Mouse (Mus musculus) left cerebral cortex, adult 8-10 months (tissue): Measurements from ENCODE around the gene AC109138.7. TPM values are rescaled to one million over a fixed set of nuclear protein-coding genes. Genes with fewer than 3 reads are reported as not detected.
"Not testable (repeated sequence)": the region's sequence is repeated elsewhere in the genome, so short reads cannot be mapped to it uniquely, and the experiment has no call there.

ENCODE experiments used
- DNase-seq, 2 experiments: peaks; one replicate each; pipeline ENCODE4 v3.0.0; 2022; ENCODE audit warnings: low spot score in 2 of 2
- microRNA-seq, 2 experiments: library from miRNA; unstranded; fragments of <30 nt; microRNA quantifications; one replicate each; pipeline ENCODE4 v1.2.0; 2022
- total RNA-seq, 4 experiments: library from RNA; stranded (reverse); gene quantifications; 2 replicates each; pipeline ENCODE4 v1.2.4; 2022

AC109138.7 gene
- total RNA-seq, 4 experiments from 2014 or later: not detected

DNA sequence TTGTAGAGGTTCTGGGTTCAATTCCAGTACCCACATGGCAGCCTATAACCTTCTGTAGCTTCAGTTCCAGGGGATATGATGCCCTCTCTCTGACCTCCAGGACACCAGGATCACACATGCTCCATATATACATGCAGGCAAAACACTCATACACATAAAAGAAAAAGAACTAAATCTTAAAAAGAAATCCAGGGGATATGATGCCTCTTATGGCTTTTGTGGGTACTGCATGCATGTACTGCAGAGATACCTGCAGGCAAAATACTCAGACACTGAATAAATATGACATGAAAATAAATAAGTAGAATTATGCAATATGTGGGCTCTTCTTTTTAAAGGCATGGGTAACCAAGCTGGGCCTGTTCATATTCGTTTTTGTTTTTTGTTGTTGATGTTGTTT, 32.9 kb downstream of the AC109138.7 start:
- DNase-seq: no peak

DNA sequence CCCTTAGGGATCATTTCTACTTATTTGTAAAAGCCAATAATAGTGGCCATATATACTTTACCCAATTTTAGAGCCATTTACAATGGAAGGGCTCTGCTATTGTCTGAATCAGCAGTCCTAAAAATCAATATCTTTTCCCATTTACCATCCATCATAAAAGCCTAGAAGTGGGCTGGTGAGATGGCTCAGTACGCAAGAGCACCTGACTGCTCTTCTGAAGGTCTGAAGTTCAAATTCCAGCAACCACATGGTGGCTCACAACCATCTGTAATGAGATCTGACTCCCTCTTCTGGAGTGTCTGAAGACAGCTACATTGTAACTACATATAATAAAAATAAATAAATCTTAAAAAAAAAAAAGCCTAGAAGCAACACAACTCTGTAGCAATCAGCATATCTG, 34.5 kb downstream of the AC109138.7 start:
- not testable (repeated sequence) for DNase-seq

DNA sequence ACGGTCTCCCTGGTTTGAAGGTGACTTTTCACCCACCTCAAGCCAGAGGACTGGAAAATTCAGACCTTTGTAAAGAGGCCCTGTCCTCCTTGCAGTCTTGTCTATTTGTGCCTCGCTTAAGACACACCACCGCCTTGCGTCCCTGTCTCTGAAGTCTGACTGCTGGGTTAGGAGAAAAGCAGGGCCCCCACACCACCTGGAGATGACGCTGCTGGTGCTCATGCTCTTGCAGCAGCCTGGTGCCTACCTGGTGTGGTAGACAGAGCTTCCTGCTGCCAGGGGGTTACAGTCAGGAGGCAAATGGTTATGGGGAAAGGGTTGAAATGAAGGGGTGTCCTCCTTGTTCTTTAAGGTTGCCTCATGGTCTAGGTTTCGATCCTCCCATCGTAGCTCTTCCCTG, 40.1 kb downstream of the AC109138.7 start:
- DNase-seq: no peak

DNA sequence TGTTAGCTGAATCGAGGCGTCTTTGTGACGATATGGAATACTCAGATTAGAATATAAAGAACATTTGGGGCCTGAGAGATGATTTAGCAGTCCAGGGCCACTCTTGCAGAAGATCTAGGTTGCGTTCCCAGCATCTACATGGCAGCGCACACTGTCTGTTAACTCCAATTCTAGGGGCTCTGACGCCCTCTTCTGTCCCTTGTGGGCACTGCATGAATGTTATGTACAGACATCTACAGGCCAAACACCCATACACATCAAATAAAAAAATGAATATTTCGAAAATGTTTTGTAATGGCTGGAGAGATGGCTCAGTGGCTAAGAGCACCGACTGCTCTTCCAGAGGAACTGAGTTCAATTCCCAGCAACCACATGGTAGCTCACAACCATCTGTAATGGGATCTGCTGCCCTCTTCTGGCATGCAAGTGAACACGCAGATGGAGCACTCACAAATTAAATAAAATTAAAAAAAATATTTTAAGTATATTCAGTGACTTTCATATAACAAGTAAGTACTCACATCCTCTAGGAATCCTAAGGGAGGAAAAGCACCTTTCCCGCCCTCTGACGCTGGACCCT, 41.5 kb downstream of the AC109138.7 start:
- no peak for DNase-seq

DNA sequence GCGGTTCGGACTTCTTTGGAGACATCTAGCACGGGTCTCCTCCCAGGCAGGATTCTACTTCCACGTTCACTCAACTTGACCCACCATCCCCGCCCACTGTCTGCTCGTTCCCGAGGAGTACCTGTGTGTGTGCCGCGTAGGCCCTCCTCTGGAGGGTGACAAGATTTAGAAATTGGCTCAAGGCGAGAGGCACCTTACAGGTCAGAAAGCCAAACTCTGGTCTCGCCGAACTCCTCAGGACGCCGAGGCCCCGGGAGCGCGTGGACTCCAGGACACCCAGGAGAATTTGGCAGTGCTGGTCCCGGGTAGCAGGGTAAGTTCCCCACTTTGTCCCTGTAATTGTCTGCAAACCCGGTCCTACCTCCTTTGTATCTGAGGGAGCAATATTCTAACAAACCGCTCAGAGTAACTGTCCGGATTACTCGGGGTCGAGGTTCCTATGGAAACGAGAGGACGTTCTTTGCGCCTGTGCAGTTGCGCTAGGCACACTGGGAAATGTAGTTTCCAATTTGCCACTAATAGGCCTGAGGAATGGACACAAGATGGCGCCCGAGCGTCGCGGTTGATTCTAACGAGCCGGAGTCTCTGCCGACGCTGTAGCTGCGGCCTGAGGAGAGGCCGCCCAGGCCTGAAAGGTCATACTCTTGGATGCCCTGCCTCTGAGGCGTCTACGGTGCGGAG, 43.2 kb downstream of the AC109138.7 start:
- peak; percentile 87 to 90 for DNase-seq

DNA sequence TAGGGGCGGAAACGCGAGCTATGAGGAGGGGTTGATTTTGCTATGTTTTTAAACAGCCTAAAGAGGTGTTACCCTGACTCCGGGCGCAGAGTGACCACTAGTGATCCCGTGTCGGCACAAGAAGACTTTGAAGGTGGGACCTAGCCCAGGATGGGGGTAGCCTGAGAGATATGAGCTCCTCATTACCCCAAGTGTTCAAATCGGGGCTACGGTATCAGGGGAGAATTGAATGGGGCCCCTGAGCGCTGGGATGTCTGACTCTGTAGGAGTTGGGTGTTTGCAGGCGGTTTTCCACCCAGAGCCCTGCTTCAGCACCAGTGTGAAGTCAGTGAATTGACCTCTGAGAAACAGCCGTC, 43.7 kb downstream of the AC109138.7 start:
- DNase-seq: no peak

DNA sequence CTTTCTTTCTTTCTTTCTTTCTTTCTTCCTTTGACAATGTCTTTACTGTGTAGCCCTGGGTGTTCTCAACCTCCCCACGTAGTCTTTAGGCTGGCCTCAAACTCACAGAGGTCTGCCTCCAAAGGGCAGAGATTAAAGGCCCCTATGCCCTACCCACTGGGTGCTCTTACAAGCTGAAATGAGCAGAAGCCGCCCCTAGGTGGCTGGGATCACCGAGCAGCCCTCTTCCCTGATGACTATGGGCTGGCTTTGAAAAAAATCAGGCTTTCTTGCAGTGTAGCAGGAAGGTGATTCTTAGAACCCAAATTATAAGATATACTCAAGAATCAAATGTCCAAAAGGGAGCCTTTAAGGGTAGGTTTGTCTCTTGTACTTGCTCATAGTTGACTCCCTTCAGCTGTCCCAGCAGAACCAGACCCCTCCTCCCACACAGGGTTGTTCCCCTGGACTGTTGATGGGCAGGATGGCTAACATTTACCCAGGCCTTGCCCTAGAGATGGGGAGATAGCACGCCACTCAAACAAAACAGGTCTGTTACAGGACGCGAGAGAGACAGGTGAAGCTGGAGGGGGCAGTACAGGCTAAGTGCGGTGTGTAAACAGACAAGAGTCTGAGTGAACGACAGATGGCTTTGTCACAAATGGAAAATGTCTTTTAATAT, 47.0 kb downstream of the AC109138.7 start:
- no peak for DNase-seq

DNA sequence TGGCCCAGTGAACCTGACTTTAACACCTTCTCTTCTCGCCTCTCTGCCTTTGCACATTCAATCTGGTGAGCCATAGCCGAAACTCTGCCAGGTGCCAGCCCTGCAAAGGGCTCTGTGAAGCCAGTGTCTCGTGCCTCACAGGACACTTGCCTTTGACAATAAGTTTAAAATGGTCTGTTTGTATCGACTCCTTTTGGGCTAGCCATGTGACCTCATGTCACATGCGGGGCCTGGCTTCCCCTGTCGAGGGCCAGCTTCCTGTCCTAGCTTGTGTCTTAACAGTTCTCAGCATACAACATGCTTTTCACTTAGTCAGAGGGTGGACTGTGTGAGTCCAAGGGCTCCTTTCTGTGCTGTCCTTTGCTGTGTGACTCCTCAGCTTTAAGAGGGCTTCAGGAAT, 48.6 kb downstream of the AC109138.7 start:
- DNase-seq: no peak

DNA sequence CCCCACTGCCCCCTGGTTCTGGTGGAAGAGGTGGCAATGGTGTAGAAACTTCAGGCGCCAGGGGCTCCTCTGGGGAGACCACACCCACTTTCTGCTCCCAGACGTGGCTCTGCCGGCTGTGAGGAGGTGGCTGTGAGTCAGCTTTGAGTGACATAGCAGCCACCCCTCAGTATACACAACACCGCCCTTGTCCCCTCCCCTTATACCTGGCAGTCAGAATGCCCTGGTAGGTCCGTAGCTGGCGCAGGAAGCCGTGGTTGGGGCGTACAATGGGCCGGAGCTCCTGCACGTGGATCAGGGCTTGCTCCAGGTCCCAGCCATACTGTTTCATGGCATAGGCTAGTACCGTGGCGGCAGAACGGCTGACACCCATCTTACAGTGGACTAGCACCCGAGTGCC, 49.5 kb downstream of the AC109138.7 start:
- DNase-seq: no peak

DNA sequence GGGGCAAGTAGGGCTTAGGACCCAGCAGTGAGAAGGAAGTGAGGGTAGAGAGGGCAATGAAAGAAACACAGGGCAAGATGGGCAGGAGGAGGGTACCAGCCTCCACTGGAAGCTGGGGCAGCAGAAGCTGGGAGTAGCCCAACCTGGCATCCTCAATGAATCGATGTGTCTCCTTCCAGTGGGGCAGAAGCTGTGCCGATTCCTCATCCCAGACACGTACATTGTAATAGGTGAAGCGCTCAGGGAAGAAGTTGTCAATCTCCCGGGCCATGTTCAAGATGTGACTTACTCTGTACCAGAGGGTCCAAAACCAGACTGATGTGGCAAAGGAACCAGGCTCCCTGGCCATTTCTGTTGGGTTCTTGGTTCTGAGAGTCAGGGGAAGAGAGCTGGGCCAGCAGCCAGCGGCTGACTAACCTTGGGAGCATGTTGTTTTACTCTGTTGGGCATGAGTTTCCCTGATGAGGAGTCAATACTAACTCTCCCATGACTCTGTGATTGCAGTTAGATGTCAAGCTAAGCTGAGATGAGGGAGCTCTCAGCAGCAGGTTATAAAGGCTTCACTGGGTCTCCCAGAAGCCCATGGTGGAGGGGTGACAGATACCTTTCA, 50.1 kb downstream of the AC109138.7 start:
- no peak for DNase-seq

DNA sequence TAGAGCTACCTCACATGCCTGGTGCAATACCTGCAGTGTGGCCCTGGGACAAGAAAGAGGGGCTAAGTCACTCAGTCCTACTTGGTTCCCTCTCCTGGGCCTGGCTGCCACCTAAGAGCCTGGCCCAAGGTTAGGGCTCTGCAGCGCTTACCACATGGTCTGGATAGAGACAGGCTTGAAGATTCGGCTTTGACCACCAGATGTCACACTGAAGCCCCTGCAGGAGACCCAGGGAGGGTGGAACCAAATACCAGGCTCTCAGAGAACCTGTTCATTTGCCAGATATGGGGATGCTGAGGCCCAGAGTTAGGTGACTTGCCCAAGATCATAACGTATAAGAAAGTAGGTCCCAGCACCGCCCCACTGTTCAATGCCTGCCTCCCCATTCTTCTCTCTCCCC, 51.8 kb downstream of the AC109138.7 start:
- DNase-seq: no peak

DNA sequence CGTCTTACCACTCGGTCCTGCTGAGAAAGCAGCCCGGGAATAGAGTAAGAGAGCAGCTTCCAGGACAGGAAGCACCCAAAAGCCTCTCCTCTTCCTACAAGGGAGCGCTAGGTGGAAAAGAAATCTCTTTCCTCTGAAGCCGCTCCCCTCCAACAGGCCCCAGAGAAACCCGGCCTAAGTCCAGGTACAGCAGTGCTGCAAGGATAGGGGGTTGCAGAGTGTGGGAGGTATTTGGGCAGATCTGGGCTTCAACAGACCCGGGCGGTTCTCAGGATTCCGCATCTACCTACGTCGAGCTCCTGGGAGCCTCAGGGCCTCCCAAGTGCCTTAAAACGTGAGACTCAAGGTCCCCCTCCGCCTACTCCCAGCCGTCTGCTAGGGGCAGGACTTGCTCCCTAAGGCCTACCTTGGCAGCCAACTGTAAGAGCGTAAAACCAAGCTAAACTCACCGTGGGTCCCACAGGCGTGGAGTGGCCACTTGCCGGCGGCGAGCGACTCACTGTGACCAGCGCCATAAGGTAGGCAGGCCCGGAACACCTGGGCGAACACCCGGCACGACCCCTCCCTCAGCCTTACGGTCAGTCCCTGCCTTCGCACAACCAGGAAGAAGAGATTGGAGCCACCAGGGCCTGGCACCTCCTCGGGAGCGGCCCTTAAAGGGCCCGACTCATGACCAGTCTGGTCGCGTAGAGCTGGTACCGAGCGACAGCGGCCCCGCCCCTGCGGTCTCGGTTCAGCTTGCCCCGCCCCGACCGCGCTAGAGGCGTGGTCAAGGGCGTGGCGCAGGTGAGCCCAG, 54.6 kb downstream of the AC109138.7 start, which contains the start of gene Ssh3:
Gene Ssh3 (minus strand): TSS at position 615 of the 796 bp plus-strand sequence.
- peak; percentile 51 to 75 for DNase-seq

DNA sequence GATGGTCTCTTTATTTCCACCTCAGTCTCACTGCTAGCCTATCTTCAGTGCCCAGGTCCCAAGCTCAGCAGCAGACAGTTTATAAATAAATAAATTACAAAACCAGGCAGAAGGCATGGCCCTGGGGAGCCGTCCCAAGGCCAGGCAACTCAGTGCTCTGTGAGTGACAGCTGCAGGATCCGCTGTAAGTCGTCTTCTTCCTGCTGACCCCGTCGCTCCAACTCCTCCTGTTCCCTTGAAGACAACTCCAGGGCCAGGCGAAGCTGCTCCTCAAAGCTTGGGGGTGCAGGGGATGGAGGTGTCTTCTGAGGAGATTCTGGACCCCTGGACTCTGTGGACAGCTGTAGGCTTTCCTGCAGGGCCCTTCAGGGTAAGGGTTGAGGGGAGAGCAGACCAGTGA, 56.0 kb downstream of the AC109138.7 start:
- no peak for DNase-seq

DNA sequence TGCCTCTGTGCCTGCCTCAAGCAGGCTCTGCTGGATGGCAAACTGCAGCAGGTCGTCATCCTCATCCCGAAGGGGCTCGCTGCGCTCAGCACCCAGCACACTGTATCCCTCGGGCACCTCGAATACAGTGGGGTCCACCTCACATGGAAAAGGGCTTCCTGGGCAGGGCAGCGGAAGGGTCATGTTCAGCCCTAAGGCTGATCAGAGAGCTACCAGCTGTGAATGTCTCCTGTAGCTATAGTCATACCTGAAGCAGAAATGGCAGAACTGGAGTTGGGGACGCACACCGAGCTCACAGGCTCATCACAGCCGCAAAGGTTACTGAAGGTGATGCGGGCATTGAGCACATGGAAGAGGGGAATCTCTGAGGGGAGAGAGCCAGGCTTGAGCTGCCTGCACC, 56.8 kb downstream of the AC109138.7 start:
- no peak for DNase-seq

DNA sequence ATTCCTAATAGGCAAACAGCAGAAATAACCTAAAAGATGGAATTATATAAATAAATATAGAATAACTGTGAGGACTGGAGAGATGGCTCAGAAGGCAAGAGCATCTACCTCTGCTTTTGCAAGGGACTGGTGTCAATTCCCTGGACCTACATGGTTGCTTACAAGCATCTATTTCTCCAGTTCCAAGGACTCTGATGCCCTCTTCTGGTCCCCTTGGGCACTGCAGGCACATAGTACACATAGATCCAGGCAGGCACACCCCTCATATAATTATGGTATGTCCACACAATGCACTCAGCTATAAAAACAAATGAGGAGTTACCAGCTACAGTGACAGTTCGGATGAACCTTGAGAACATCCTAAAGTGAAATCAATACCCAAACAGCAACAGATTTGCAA, 65.3 kb downstream of the AC109138.7 start:
- DNase-seq: no peak

DNA sequence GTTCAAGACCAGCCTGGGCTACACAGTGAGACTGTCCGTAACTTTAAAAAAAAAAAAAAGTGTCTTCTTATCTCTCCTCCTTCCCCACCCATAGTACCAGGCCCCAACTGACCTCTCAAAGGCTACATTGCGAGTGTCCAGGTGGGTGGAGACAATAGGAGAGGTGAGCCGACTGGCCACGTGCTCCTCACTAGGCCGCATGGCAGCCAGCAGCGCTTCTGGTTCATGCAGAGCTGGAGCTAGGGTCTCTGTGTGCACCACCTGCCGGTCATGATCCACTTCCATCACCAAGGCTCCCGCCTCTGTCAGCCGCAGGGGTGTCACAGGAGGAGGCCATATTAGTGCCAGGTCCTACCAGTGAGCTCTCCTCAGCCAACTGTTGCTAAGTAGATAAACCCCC, 66.3 kb downstream of the AC109138.7 start:
- DNase-seq: no peak

Small RNA genes lying within 50 kb of the gene (microRNA-seq; reads per million reads assigned to microRNA genes)
- gene Gm26115: 0 reads per million in 2 experiments
- 3.4 to 7.1 reads per million in 2 experiments for gene Mir6985

Other genes starting within 250 kb of the AC109138.7 start
- 1 to 10 TPM in 1 of 4 experiments, under 1 TPM in 3; 0.80 to 1.3 (median 0.91) TPM for gene Aldh3b2, start 242.0 kb upstream of the AC109138.7 start, total RNA-seq
- gene Acy3, start 227.8 kb upstream of the AC109138.7 start, total RNA-seq: 1 to 10 TPM; 2.9 to 5.0 (median 4.5) TPM
- not detected for gene Tbx10, start 221.6 kb upstream of the AC109138.7 start, total RNA-seq
- gene Nudt8, start 213.8 kb upstream of the AC109138.7 start, total RNA-seq: 10 to 100 TPM in 1 of 4 experiments, 1 to 10 TPM in 3; 7.4 to 10.5 (median 8.9) TPM
- gene Gm49405, start 213.7 kb upstream of the AC109138.7 start, total RNA-seq: 1 to 10 TPM in 2 of 4 experiments, under 1 TPM in 2; 0.76 to 1.3 (median 1.1) TPM
- 10 to 100 TPM in 1 of 4 experiments, 1 to 10 TPM in 3; 3.9 to 11.7 (median 4.1) TPM for gene Doc2g, start 211.0 kb upstream of the AC109138.7 start, total RNA-seq
- gene Ndufv1, start 201.6 kb upstream of the AC109138.7 start, total RNA-seq: 100 to 1,000 TPM; 243 to 273 (median 258) TPM
- gene Gstp1, start 176.4 kb upstream of the AC109138.7 start, total RNA-seq: 100 to 1,000 TPM; 405 to 436 (median 416) TPM
- gene Gstp2, start 168.3 kb upstream of the AC109138.7 start, total RNA-seq: 10 to 100 TPM; 43.0 to 73.3 (median 55.7) TPM
- not detected for gene Gstp3, start 154.8 kb upstream of the AC109138.7 start, total RNA-seq
- not detected for gene Cabp2, start 132.8 kb upstream of the AC109138.7 start, total RNA-seq
- 10 to 100 TPM; 20.2 to 28.9 (median 23.4) TPM for gene Cdk2ap2, start 117.2 kb upstream of the AC109138.7 start, total RNA-seq
- 100 to 1,000 TPM; 199 to 206 (median 205) TPM for gene Pitpnm1, start 114.4 kb upstream of the AC109138.7 start, total RNA-seq
- 100 to 1,000 TPM; 120 to 143 (median 134) TPM for gene Aip, start 88.5 kb upstream of the AC109138.7 start, total RNA-seq
- under 1 TPM in 1 of 4 experiments, not detected in 3; 0.08 TPM for gene Gpr152, start 74.6 kb upstream of the AC109138.7 start, total RNA-seq
- under 1 TPM in 3 of 4 experiments, not detected in 1; 0.17 to 0.37 (median 0.34) TPM for gene Cabp4, start 70.3 kb upstream of the AC109138.7 start, total RNA-seq
- gene Coro1b, start 65.7 kb upstream of the AC109138.7 start, total RNA-seq: 10 to 100 TPM; 86.9 to 98.0 (median 92.5) TPM
- gene Ptprcap, start 60.8 kb upstream of the AC109138.7 start, total RNA-seq: 1 to 10 TPM; 1.6 to 2.2 (median 1.8) TPM
- 10 to 100 TPM; 28.6 to 39.6 (median 34.1) TPM for gene Rps6kb2, start 51.0 kb upstream of the AC109138.7 start, total RNA-seq
- gene Carns1, start 38.9 kb upstream of the AC109138.7 start, total RNA-seq: 10 to 100 TPM; 12.6 to 15.0 (median 13.4) TPM
- gene Tbc1d10c, start 23.1 kb upstream of the AC109138.7 start, total RNA-seq: 1 to 10 TPM; 1.6 to 3.3 (median 2.7) TPM
- 100 to 1,000 TPM; 310 to 356 (median 326) TPM for gene Ppp1ca, start 22.3 kb upstream of the AC109138.7 start, total RNA-seq
- gene Rad9a, start 12.7 kb upstream of the AC109138.7 start, total RNA-seq: 10 to 100 TPM in 3 of 4 experiments, 1 to 10 TPM in 1; 9.9 to 12.1 (median 11.0) TPM
- gene Clcf1, start 119 bp upstream of the AC109138.7 start, total RNA-seq: 1 to 10 TPM in 2 of 4 experiments, under 1 TPM in 2; 0.65 to 2.4 (median 1.2) TPM
- gene Pold4, start 17.5 kb downstream of the AC109138.7 start, total RNA-seq: 10 to 100 TPM; 16.1 to 23.6 (median 22.1) TPM
- 10 to 100 TPM; 40.6 to 55.7 (median 51.5) TPM for gene Ssh3, start 54.8 kb downstream of the AC109138.7 start, total RNA-seq
- gene Ankrd13d, start 68.8 kb downstream of the AC109138.7 start, total RNA-seq: 10 to 100 TPM; 60.1 to 72.5 (median 69.0) TPM
- gene Grk2, start 91.9 kb downstream of the AC109138.7 start, total RNA-seq: 100 to 1,000 TPM; 191 to 210 (median 203) TPM
- 10 to 100 TPM; 70.9 to 80.3 (median 75.2) TPM for gene Kdm2a, start 183.9 kb downstream of the AC109138.7 start, total RNA-seq
- 1 to 10 TPM in 1 of 4 experiments, under 1 TPM in 3; 0.30 to 1.5 (median 0.47) TPM for gene Rhod, start 225.1 kb downstream of the AC109138.7 start, total RNA-seq